Mouse (Mus musculus): Measurements from ENCODE around the gene Abhd17a. TPM values are rescaled to one million over a fixed set of nuclear protein-coding genes. Genes with fewer than 3 reads are reported as not detected.
"Not testable (repeated sequence)": the region's sequence is repeated elsewhere in the genome, so short reads cannot be mapped to it uniquely, and the experiment has no call there.

Gene Abhd17a
- total and polyA plus RNA-seq, 2 experiments from 2014 or later, result 152 to 275 TPM

- ATAC-seq (ENCODE audit: low FRiP score) (no peak), DNase-seq (ENCODE audit: low spot score) (no peak)
- Histone ChIP-seq H3K4me3 (ENCODE audit: low read depth, low read length) (no peak overlapping the region), H3K36me3 (ENCODE audit: insufficient read depth, low read length) (peaks cover 64% of the 10 kb centered on the region), H3K9ac (replicated peaks; ENCODE audit: low read length, poor library complexity, severe bottlenecking) (no peak overlapping the region), H3K9me3 (ENCODE audit: low read length) (no peaks in the 10 kb centered on the region), H3K27ac (ENCODE audit: low read depth, low read length) (no peak overlapping the region), H3K4me1 (ENCODE audit: insufficient read depth, low read length) (no peaks in the 10 kb centered on the region), H3K27me3 (ENCODE audit: insufficient read depth, low read length) (no peaks in the 10 kb centered on the region), H3K4me2 (ENCODE audit: low read depth, low read length, poor library complexity, severe bottlenecking) (no peak overlapping the region)
- 81% methylated on average over 4 of the region's 4 CpGs for WGBS
- peak; percentile 73 for TF ChIP-seq CTCF (IDR thresholded peaks at IDR 0.05)
Observed at GRCm38 (mm10) chr10:80611024-80611423, 20.9 kb upstream of the Abhd17a start.

DNA sequence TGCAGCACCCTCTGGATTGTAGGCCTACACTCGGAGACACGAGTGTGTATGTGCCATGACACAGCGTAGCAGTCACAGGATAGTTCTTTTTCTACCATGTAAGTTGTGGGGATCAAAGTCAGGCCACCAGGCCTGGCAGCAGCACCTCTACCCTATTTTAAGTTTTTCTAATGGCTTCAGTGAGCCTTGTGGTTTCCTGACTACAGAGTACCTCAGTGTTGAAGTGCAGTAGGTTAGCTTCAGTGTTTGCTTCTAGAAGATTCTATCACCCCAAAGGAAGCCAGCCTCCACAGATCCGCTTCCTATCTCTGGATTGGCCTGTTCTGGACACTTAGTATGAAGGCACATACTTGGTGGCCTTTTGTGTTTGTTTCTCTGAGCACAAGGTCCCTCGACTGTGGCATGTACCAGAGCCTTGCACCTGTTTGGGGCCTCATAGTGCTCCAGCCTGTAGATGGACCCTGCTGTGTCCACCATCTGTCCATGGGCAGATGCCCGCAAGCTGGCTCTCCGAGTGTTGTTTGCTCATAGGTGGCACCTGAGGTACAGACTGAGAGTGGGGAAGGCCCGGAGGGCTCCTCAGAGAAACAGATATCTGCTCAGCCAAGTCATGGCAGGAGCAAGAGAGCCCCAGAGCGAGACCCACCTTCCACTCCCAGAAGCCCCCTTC, 20.1 kb upstream of the Abhd17a start:
- WGBS, result 92% methylated on average over 9 of the region's 9 CpGs
- ATAC-seq (ENCODE audit: low FRiP score) (no peak), DNase-seq (ENCODE audit: low spot score) (no peak)
- Histone ChIP-seq H3K9me3 (ENCODE audit: low read length) (no peaks in the 10 kb centered on the region), H3K27me3 (ENCODE audit: insufficient read depth, low read length) (no peaks in the 10 kb centered on the region), H3K27ac (ENCODE audit: low read depth, low read length) (no peak overlapping the region), H3K4me1 (ENCODE audit: insufficient read depth, low read length) (no peaks in the 10 kb centered on the region), H3K9ac (replicated peaks; ENCODE audit: low read length, poor library complexity, severe bottlenecking) (no peak overlapping the region), H3K36me3 (ENCODE audit: insufficient read depth, low read length) (peaks cover 58% of the 10 kb centered on the region), H3K4me3 (ENCODE audit: low read depth, low read length) (no peak overlapping the region), H3K4me2 (ENCODE audit: low read depth, low read length, poor library complexity, severe bottlenecking) (no peak overlapping the region)
- no peak for TF ChIP-seq CTCF (IDR thresholded peaks at IDR 0.05)

DNA sequence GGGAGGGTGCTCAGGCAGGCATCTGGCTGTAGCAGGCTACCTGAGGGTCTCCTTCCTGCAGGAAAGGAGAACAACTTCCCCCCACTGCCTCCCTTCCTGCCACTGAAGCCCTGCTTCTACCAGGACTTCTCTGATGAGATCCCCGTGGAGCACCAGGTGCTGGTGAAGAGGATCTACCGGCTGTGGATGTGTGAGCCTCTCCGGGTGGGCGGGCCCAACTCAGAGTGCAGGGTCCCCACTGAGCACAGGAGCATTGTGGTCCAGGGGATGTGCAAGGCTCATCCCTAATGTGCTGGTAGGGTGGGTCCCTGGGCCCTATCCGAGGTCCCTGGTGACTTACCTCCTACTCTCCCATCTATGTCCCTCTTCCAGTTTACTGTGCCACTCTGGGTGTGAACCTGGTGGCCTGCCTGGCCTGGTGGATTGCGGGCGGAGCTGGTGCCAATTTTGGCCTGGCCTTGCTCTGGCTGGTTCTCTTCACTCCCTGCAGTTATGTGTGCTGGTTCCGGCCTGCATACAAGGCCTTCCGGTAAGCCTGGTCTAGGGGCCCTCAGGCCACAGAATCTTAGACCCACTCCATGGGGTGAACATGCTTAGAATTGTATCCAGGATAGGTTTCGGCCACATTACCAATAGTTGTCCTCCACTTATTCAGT, 19.3 kb upstream of the Abhd17a start:
- 93% methylated on average over 10 of the region's 10 CpGs for WGBS
- Histone ChIP-seq H3K4me3 (ENCODE audit: low read depth, low read length) (no peak overlapping the region), H3K9ac (replicated peaks; ENCODE audit: low read length, poor library complexity, severe bottlenecking) (no peak overlapping the region), H3K4me2 (ENCODE audit: low read depth, low read length, poor library complexity, severe bottlenecking) (no peak overlapping the region), H3K36me3 (ENCODE audit: insufficient read depth, low read length) (peaks cover 49% of the 10 kb centered on the region), H3K4me1 (ENCODE audit: insufficient read depth, low read length) (no peaks in the 10 kb centered on the region), H3K9me3 (ENCODE audit: low read length) (no peaks in the 10 kb centered on the region), H3K27ac (ENCODE audit: low read depth, low read length) (no peak overlapping the region), H3K27me3 (ENCODE audit: insufficient read depth, low read length) (no peaks in the 10 kb centered on the region)
- TF ChIP-seq CTCF (IDR thresholded peaks at IDR 0.05), result no peak
- ATAC-seq (ENCODE audit: low FRiP score) (no peak), DNase-seq (ENCODE audit: low spot score) (no peak)

GRCm38 (mm10) chr10:80608435-80608834, 18.3 kb upstream of the Abhd17a start:
- peaks cover 44% of the 10 kb centered on the region for H3K36me3 ChIP-seq (ENCODE audit: insufficient read depth, low read length)
- TF ChIP-seq CTCF (IDR thresholded peaks at IDR 0.05), result no peak
- no peak overlapping the region for H3K4me2 ChIP-seq (ENCODE audit: low read depth, low read length, poor library complexity, severe bottlenecking)
- H3K4me3 ChIP-seq (ENCODE audit: low read depth, low read length), result no peak overlapping the region
- H3K4me1 ChIP-seq (ENCODE audit: insufficient read depth, low read length), result peaks cover 9% of the 10 kb centered on the region; the same call in 1 of the 2 replicates
- no peak for DNase-seq (ENCODE audit: low spot score)
- H3K9me3 ChIP-seq (ENCODE audit: low read length), result no peaks in the 10 kb centered on the region
- WGBS, result 92% methylated on average over 3 of the region's 3 CpGs
- no peak for ATAC-seq (ENCODE audit: low FRiP score)
- H3K27me3 ChIP-seq (ENCODE audit: insufficient read depth, low read length), result no peaks in the 10 kb centered on the region
- no peak overlapping the region for H3K9ac ChIP-seq (replicated peaks; ENCODE audit: low read length, poor library complexity, severe bottlenecking)
- H3K27ac ChIP-seq (ENCODE audit: low read depth, low read length), result no peak overlapping the region

GRCm38 (mm10) chr10:80606737-80607350, 16.7 kb upstream of the Abhd17a start:
- no peak overlapping the region for H3K4me2 ChIP-seq (ENCODE audit: low read depth, low read length, poor library complexity, severe bottlenecking)
- TF ChIP-seq CTCF (IDR thresholded peaks at IDR 0.05), result no peak
- H3K36me3 ChIP-seq (ENCODE audit: insufficient read depth, low read length), result peaks cover 37% of the 10 kb centered on the region
- H3K9me3 ChIP-seq (ENCODE audit: low read length), result no peaks in the 10 kb centered on the region
- no peak for ATAC-seq (ENCODE audit: low FRiP score)
- peaks cover 10% of the 10 kb centered on the region; the same call in 1 of the 2 replicates for H3K4me1 ChIP-seq (ENCODE audit: insufficient read depth, low read length)
- H3K4me3 ChIP-seq (ENCODE audit: low read depth, low read length), result no peak overlapping the region
- no peak overlapping the region for H3K9ac ChIP-seq (replicated peaks; ENCODE audit: low read length, poor library complexity, severe bottlenecking)
- no peak for DNase-seq (ENCODE audit: low spot score)
- no peak overlapping the region for H3K27ac ChIP-seq (ENCODE audit: low read depth, low read length)
- H3K27me3 ChIP-seq (ENCODE audit: insufficient read depth, low read length), result no peaks in the 10 kb centered on the region
- 96% methylated on average over 33 of the region's 34 CpGs for WGBS

DNA sequence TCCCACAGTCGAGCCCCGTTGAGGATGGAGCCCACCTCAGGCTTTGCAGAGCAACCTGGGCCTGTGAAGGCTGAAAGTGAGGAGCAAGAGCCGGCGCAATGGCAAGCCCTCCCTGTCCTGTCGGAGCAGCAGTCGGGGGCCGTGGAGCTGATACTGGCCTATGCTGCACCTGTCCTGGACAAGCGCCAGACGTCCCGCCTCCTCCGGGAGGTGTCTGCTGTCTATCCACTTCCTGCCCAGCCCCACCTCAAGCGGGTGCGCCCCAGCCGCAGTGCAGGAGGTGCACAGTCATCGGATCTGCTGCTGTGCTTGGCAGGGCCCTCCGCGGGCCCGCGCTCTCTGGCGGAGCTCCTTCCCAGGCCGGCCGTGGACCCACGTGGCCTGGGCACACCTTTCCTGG, 16.2 kb upstream of the Abhd17a start:
- DNase-seq (ENCODE audit: low spot score) (no peak), ATAC-seq (ENCODE audit: low FRiP score) (no peak)
- no peak for TF ChIP-seq CTCF (IDR thresholded peaks at IDR 0.05)
- Histone ChIP-seq H3K36me3 (ENCODE audit: insufficient read depth, low read length) (peaks cover 37% of the 10 kb centered on the region), H3K4me2 (ENCODE audit: low read depth, low read length, poor library complexity, severe bottlenecking) (no peak overlapping the region), H3K4me3 (ENCODE audit: low read depth, low read length) (no peak overlapping the region), H3K9me3 (ENCODE audit: low read length) (no peaks in the 10 kb centered on the region), H3K27me3 (ENCODE audit: insufficient read depth, low read length) (no peaks in the 10 kb centered on the region), H3K4me1 (ENCODE audit: insufficient read depth, low read length) (peaks cover 10% of the 10 kb centered on the region; the same call in 1 of the 2 replicates), H3K9ac (replicated peaks; ENCODE audit: low read length, poor library complexity, severe bottlenecking) (no peak overlapping the region), H3K27ac (ENCODE audit: low read depth, low read length) (no peak overlapping the region)
- WGBS, result 95% methylated on average over 23 of the region's 23 CpGs

GRCm38 (mm10) chr10:80605721-80606120, 15.6 kb upstream of the Abhd17a start, which contains the start of gene Gm49322:
Gene Gm49322, plus strand, starts transcription at chr10:80606021.
- Histone ChIP-seq H3K36me3 (ENCODE audit: insufficient read depth, low read length) (peaks cover 37% of the 10 kb centered on the region), H3K4me1 (ENCODE audit: insufficient read depth, low read length) (peaks cover 10% of the 10 kb centered on the region; the same call in 1 of the 2 replicates)
- not testable (repeated sequence) for ATAC-seq (ENCODE audit: low FRiP score); DNase-seq (ENCODE audit: low spot score); H3K9ac ChIP-seq (replicated peaks; ENCODE audit: low read length, poor library complexity, severe bottlenecking); H3K4me2 ChIP-seq (ENCODE audit: low read depth, low read length, poor library complexity, severe bottlenecking); H3K27ac ChIP-seq (ENCODE audit: low read depth, low read length); H3K4me3 ChIP-seq (ENCODE audit: low read depth, low read length); H3K27me3 ChIP-seq (ENCODE audit: insufficient read depth, low read length); H3K9me3 ChIP-seq (ENCODE audit: low read length)
- 88% methylated on average over 4 of the region's 4 CpGs for WGBS
